Mouse (Mus musculus): ENCODE data around the gene Adgrb2.

DNA sequence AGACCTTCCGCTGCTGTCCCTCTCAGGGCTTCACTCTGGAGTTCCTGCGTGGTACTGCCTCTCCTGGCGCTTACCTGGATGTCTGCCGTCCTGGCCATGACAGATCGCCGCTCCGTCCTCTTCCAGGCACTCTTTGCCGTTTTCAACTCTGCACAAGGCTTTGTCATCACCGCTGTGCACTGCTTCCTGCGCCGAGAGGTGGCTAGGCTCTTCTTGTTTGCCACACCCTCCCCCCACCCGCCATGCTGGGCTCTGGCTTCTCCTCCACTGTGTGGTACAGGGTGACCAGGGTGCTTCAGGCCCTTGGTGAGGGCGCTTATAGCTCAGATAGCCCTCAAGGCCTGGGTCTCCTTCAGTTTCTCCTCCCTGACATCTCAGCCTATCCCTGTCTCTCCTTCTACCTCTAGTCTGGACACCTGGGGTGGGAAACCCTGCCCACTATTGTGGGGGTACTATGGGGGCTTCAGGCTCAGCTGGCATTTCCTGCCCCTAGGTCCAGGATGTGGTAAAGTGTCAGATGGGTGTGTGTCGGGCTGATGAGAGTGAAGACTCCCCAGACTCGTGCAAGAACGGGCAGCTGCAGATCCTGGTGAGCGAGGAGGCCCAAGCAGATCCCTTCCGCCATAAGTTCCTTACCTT, 32.5 kb downstream of the Adgrb2 start:
- no peak for TF ChIP-seq CTCF (IDR thresholded peaks at IDR 0.05; ENCODE audit: extremely low read depth, insufficient read depth, low read length)
- no peak for TF ChIP-seq POLR2A (IDR thresholded peaks at IDR 0.05; ENCODE audit: extremely low read depth, insufficient read depth, low read length)

Measured in cortical plate, adult 2 months (tissue).